Mouse (Mus musculus): ENCODE measurements at regions not wholly inside any gene's neighbourhood (a gene's known extent, or its start where the extent isn't known, plus 50 kb on each side); places are given as distances from the start of the nearest gene placed in this dataset.

DNA sequence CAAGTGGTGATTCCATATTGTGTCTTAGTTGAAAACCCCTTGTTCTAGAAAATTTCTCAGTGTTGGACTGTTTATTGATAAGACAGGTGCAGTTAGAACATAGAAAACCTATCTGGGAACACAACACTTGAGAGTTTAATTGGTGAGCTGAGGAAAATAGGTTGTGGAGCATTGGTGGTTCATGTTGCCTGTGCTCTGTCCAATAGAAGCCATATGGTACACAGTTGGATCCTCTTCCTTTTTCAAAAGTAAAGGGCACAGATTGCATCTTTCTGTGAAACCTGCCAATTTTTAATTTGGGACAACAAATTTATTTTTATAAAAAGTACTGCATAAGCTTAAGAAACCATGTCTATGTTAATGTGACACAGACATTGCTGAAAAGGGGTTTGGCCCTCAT is 1499.8 kb downstream of the Cntnap5b start:
- DNase-seq (no peak), ATAC-seq (no peak; the same call in 1 of the 2 replicates)
- no peaks in the 10 kb centered on the region for H3K9me3 ChIP-seq (ENCODE audit: low read length)
- no peaks in the 10 kb centered on the region for H3K27me3 ChIP-seq (ENCODE audit: insufficient read depth, low read length)
- H3K27ac ChIP-seq (ENCODE audit: low read depth, low read length) = no peak overlapping the region
- no peak overlapping the region for H3K4me2 ChIP-seq (ENCODE audit: low read depth)
- H3K4me1 ChIP-seq (ENCODE audit: insufficient read depth) = no peaks in the 10 kb centered on the region
- H3K9ac ChIP-seq = no peak overlapping the region
- no peak for TF ChIP-seq CTCF (IDR thresholded peaks at IDR 0.05; ENCODE audit: low read depth)
- H3K36me3 ChIP-seq (ENCODE audit: insufficient read depth) = no peaks in the 10 kb centered on the region
- no peak overlapping the region for H3K4me3 ChIP-seq (ENCODE audit: low read depth, low read length)

- H3K4me2 ChIP-seq (ENCODE audit: low read depth) = no peak overlapping the region
- TF ChIP-seq CTCF (IDR thresholded peaks at IDR 0.05; ENCODE audit: low read depth) = no peak
- H3K9me3 ChIP-seq (ENCODE audit: low read length) = no peaks in the 10 kb centered on the region
- no peaks in the 10 kb centered on the region for H3K4me1 ChIP-seq (ENCODE audit: insufficient read depth)
- H3K27me3 ChIP-seq (ENCODE audit: insufficient read depth, low read length) = no peaks in the 10 kb centered on the region
- no peak overlapping the region for H3K9ac ChIP-seq
- H3K36me3 ChIP-seq (ENCODE audit: insufficient read depth) = no peaks in the 10 kb centered on the region
- H3K4me3 ChIP-seq (ENCODE audit: low read depth, low read length) = no peak overlapping the region
- no peak overlapping the region for H3K27ac ChIP-seq (ENCODE audit: low read depth, low read length)
- ATAC-seq (peak; percentile 78), DNase-seq (peak; percentile 38)
- 79% methylated on average over 1 of the region's 1 CpGs for WGBS
These were observed 1501.1 kb downstream of the Cntnap5b start for GRCm38 (mm10) chr1:101273633-101274032.

GRCm38 (mm10) chr1:101285416-101285815 is 1512.9 kb downstream of the Cntnap5b start:
- Histone ChIP-seq H3K9ac (no peak overlapping the region), H3K4me3 (ENCODE audit: low read depth, low read length) (no peak overlapping the region), H3K27me3 (ENCODE audit: insufficient read depth, low read length) (no peaks in the 10 kb centered on the region), H3K27ac (ENCODE audit: low read depth, low read length) (no peak overlapping the region), H3K36me3 (ENCODE audit: insufficient read depth) (no peaks in the 10 kb centered on the region), H3K4me1 (ENCODE audit: insufficient read depth) (no peaks in the 10 kb centered on the region), H3K4me2 (ENCODE audit: low read depth) (no peak overlapping the region), H3K9me3 (ENCODE audit: low read length) (no peaks in the 10 kb centered on the region)
- DNase-seq (no peak), ATAC-seq (no peak)
- TF ChIP-seq CTCF (IDR thresholded peaks at IDR 0.05; ENCODE audit: low read depth) = no peak
